Mouse (Mus musculus) forebrain, postnatal 0 days (tissue): ENCODE measurements at regions not wholly inside any gene's neighbourhood (a gene's known extent, or its start where the extent isn't known, plus 50 kb on each side); places are given as distances from the start of the nearest gene placed in this dataset.

Experiments
- ATAC-seq: fragments of 200-750 bp; cut with Nextera tagmentation; 2 replicates; pipeline ENCODE4 v1.8.0; 2017; ENCODE audit warnings: mild to moderate bottlenecking, moderate library complexity
- DNase-seq: peaks from one replicate; pipeline ENCODE4 v3.0.0-alpha.2; 2015
- H3K27ac ChIP-seq: fragments of 300-500 bp; sonication (generic); 2 replicates; pipeline ENCODE4 v1.5.1; 2014; ENCODE audit warnings: low read depth, mild to moderate bottlenecking, antibody characterized with exemption, low read length, moderate library complexity, mixed read lengths
- H3K27me3 ChIP-seq: fragments of 300-500 bp; sonication (generic); 2 replicates; pipeline ENCODE4 v1.6.1; 2014; ENCODE audit warnings: mild to moderate bottlenecking, low read length, mixed read lengths; ENCODE audit not compliant: insufficient read depth
- H3K36me3 ChIP-seq: fragments of 300-500 bp; sonication (generic); 2 replicates; pipeline ENCODE4 v1.6.1; 2014; ENCODE audit warnings: mild to moderate bottlenecking, moderate library complexity; ENCODE audit not compliant: insufficient read depth
- H3K4me1 ChIP-seq: fragments of 300-500 bp; sonication (generic); 2 replicates; pipeline ENCODE4 v1.6.1; 2014; ENCODE audit warnings: antibody characterized with exemption; ENCODE audit not compliant: insufficient read depth
- H3K4me2 ChIP-seq: fragments of 300-500 bp; sonication (generic); 2 replicates; pipeline ENCODE4 v1.6.1; 2014; ENCODE audit warnings: low read depth, mild to moderate bottlenecking, moderate library complexity
- H3K4me3 ChIP-seq: fragments of 300-500 bp; sonication (generic); 2 replicates; pipeline ENCODE4 v1.5.1; 2014; ENCODE audit warnings: low read depth, low read length, mixed read lengths
- H3K9ac ChIP-seq: fragments of 300-500 bp; sonication (generic); 2 replicates; pipeline ENCODE4 v1.6.1; 2014; ENCODE audit warnings: mild to moderate bottlenecking
- H3K9me3 ChIP-seq: fragments of 300-500 bp; sonication (generic); 2 replicates; pipeline ENCODE4 v1.6.1; 2016; ENCODE audit warnings: low read length
- CTCF ChIP-seq: sonication (generic); IDR thresholded peaks from 2 replicates; pipeline ENCODE4 v1.5.1; 2016; ENCODE audit warnings: antibody characterized with exemption, control low read depth, low read depth
- WGBS: fragments of 180-500 bp; shearing (Covaris S2); extraction: QIAGEN DNeasy Blood & Tissue Kit; methylation state at CpG from one replicate; pipeline ENCODE4 v1.1.7; 2014; 5-methylcytosine and 5-hydroxymethylcytosine counted together

DNA sequence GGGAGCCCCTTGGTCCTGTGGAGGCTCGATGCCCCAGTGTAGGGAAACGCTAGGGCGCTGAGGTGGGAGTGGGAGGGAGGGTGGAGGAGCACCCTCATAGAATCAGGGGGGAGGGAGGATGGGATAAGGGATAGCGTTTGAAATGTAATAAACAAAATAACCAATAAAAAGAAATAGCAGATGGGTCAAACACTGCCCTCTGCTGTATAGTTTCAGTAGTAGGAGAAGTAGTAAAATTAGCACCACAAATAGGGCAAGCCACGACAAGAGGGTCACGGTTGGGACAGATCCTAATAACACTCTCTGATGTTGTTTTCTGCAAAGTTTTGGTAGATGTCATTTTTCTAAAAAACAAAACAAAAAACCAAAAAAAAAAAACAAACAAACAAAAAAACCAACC lies 131.3 kb upstream of the Atp5g3 start:
- ATAC-seq (no peak), DNase-seq (no peak)
- Histone ChIP-seq H3K36me3 (no peaks in the 10 kb centered on the region), H3K27me3 (no peaks in the 10 kb centered on the region), H3K9ac (no peak overlapping the region), H3K9me3 (no peaks in the 10 kb centered on the region), H3K4me2 (no peak overlapping the region), H3K27ac (no peak overlapping the region), H3K4me3 (no peak overlapping the region), H3K4me1 (no peaks in the 10 kb centered on the region)
- WGBS: 81% methylated on average over 6 of the region's 6 CpGs
- no peak for TF ChIP-seq CTCF

- Histone ChIP-seq H3K27ac (no peak overlapping the region), H3K9me3 (no peaks in the 10 kb centered on the region), H3K27me3 (no peaks in the 10 kb centered on the region), H3K4me1 (no peaks in the 10 kb centered on the region), H3K9ac (no peak overlapping the region), H3K4me3 (no peak overlapping the region), H3K36me3 (no peaks in the 10 kb centered on the region), H3K4me2 (no peak overlapping the region)
- no peak for ATAC-seq
- WGBS: 44% methylated on average over 6 of the region's 6 CpGs
- DNase-seq: no peak
- TF ChIP-seq CTCF: no peak
Measured at GRCm38 (mm10) chr2:74039580-74039979, 128.5 kb upstream of the Atp5g3 start.

GRCm38 (mm10) chr2:74036043-74036442 lies 124.9 kb upstream of the Atp5g3 start:
- DNase-seq: no peak
- Histone ChIP-seq H3K9ac (no peak overlapping the region), H3K27ac (no peak overlapping the region), H3K4me2 (no peak overlapping the region), H3K27me3 (no peaks in the 10 kb centered on the region), H3K9me3 (no peaks in the 10 kb centered on the region), H3K36me3 (no peaks in the 10 kb centered on the region), H3K4me1 (no peaks in the 10 kb centered on the region), H3K4me3 (no peak overlapping the region)
- no peak for ATAC-seq
- WGBS: 85% methylated on average over 9 of the region's 9 CpGs
- TF ChIP-seq CTCF: no peak

DNA sequence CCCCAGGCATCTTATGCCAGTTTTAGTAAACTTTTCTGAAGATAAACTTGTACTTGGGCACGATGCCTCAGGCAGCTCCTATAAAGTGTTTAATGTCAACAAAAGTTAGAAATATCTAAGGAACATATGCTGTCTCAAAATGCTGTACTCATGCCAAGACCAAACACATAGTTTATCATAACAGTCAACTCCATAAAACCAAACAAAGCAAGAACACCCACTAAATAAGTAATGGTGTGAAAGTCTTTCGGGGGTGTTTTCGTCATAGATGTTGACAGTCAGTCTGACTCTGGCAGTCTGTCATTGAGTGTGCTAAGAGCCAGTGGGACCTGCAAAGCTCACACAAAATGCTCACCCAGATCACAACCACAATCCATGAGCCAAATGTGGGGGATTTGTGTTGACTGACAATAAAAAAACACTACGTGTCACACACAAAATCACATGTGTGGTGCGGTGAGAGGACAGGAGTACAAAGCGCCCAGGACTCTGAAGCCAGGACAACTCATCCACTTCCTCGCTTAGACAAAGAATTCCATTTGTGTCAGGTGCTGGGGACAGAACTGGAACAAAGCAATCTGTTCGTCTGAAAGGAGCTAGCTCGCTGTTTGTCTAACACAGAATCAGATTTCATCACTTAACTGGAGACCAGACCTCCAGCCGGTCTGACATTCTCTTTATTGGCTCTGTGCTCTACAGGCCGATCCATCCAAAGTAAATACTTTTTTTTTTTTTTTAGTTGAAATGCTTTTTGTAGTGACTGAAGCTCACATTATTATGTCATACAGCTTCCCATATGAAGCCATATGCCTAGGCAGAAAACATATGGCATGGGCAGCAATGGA lies 121.3 kb upstream of the Atp5g3 start:
- no peak for TF ChIP-seq CTCF
- H3K9me3 ChIP-seq: no peaks in the 10 kb centered on the region
- DNase-seq (no peak), ATAC-seq (no peak)
- H3K27ac ChIP-seq: no peak overlapping the region
- H3K9ac ChIP-seq: no peak overlapping the region
- H3K4me3 ChIP-seq: no peak overlapping the region
- no peak overlapping the region for H3K4me2 ChIP-seq
- no peaks in the 10 kb centered on the region for H3K27me3 ChIP-seq
- no peaks in the 10 kb centered on the region for H3K4me1 ChIP-seq
- H3K36me3 ChIP-seq: no peaks in the 10 kb centered on the region
- WGBS: 54% methylated on average over 11 of the region's 11 CpGs

GRCm38 (mm10) chr2:74029938-74030337 lies 118.8 kb upstream of the Atp5g3 start:
- no peak for TF ChIP-seq CTCF

DNA sequence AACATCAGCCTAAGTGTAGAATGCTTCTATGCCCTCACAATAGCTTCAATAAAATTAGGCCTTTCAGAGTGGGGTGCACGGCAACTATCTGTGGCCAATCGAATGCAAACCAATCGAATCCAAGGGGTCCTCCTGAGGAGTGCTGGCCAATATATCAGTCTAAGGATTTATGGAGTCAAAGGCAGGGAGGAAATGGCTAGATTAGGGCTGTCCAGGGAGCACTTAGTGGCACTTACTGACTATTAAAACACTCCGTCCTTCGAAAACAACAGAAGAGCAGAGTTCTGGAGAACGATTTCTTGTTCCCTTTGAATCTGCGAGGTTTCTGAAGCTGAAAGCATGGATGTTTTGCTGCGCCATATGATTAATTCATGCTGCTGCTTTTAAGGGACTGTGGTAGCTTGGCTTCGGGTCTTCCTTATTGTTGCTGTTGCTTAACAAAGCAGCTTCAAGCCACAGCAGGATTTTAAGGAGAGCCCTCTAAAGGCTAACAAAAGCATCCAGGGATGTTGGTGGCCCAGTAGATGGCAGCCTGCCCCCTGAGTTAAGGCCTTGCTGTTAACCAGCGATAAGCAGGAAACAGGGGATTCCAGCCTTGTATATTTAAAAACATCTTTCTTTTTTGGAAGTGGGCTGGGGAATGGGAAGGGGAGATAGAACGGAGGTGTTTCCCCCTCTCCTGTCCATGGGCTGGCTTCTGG lies 116.4 kb upstream of the Atp5g3 start:
- peak; percentile 78 for TF ChIP-seq CTCF
- Histone ChIP-seq H3K36me3 (no peaks in the 10 kb centered on the region), H3K27ac (no peak overlapping the region), H3K4me1 (no peaks in the 10 kb centered on the region), H3K4me3 (no peak overlapping the region), H3K27me3 (no peaks in the 10 kb centered on the region), H3K9me3 (no peaks in the 10 kb centered on the region), H3K4me2 (peak overlapping the region; percentile 15; the same call in 1 of the 2 replicates), H3K9ac (0 out of 2 replicates have a peak overlapping the region, but pooled peaks have one; percentile 11)
- ATAC-seq (peak; percentile 78), DNase-seq (peak; percentile 79)
- 47% methylated on average over 11 of the region's 11 CpGs for WGBS

More at GRCm38 (mm10) chr2:74029938-74030337, 118.8 kb upstream of the Atp5g3 start:
- ATAC-seq (no peak), DNase-seq (no peak)
- Histone ChIP-seq H3K9me3 (no peaks in the 10 kb centered on the region), H3K4me1 (no peaks in the 10 kb centered on the region), H3K36me3 (no peaks in the 10 kb centered on the region), H3K4me3 (no peak overlapping the region), H3K9ac (no peak overlapping the region), H3K27ac (no peak overlapping the region), H3K27me3 (no peaks in the 10 kb centered on the region), H3K4me2 (no peak overlapping the region)
- WGBS: 87% methylated on average over 9 of the region's 9 CpGs

DNA sequence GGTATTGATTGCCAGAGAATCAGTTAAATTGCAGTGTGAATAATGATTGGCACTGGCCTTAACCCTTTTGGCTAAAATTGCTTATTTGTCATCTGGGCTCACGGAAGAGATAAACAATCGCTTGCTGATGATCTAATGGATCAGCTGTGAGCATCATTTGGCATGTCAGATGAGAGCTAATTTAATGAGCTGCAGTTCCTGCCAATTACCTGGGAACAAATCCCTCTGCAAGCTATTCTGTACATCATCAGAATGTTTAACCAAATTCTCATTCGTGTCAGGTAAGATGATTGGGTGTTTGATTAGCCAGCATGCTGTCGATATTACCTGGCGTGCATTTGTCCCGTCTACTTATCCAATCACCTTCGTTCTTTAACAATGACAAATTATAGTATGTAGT lies 104.0 kb upstream of the Atp5g3 start:
- H3K4me1 ChIP-seq: no peaks in the 10 kb centered on the region
- ATAC-seq (no peak), DNase-seq (no peak)
- no peak overlapping the region for H3K9ac ChIP-seq
- no peak overlapping the region for H3K27ac ChIP-seq
- no peak overlapping the region for H3K4me2 ChIP-seq
- TF ChIP-seq CTCF: no peak
- H3K36me3 ChIP-seq: no peaks in the 10 kb centered on the region
- no peak overlapping the region for H3K4me3 ChIP-seq
- H3K27me3 ChIP-seq: no peaks in the 10 kb centered on the region
- 57% methylated on average over 7 of the region's 7 CpGs for WGBS
- H3K9me3 ChIP-seq: no peaks in the 10 kb centered on the region
